Mouse (Mus musculus): Measurements from ENCODE around the gene Pxt1.

Gene Pxt1

GRCm38 (mm10) chr17:28948661-28949060 lies 5.0 kb upstream of the Pxt1 start:
- ATAC-seq (ENCODE audit: insufficient number of reproducible peaks, low FRiP score, low TSS enrichment): no peak

GRCm38 (mm10) chr17:28947011-28947939 lies 3.6 kb upstream of the Pxt1 start:
- no peak for ATAC-seq (ENCODE audit: insufficient number of reproducible peaks, low FRiP score, low TSS enrichment)

GRCm38 (mm10) chr17:28944481-28944880 lies 841 bp upstream of the Pxt1 start:
- no peak for ATAC-seq (ENCODE audit: insufficient number of reproducible peaks, low FRiP score, low TSS enrichment)

- no peak for ATAC-seq (ENCODE audit: insufficient number of reproducible peaks, low FRiP score, low TSS enrichment)
These were observed 1.5 kb downstream of the Pxt1 start for GRCm38 (mm10) chr17:28942101-28942500.

- no peak for ATAC-seq (ENCODE audit: insufficient number of reproducible peaks, low FRiP score, low TSS enrichment)
These were observed 2.7 kb downstream of the Pxt1 start for GRCm38 (mm10) chr17:28940776-28941555.

DNA sequence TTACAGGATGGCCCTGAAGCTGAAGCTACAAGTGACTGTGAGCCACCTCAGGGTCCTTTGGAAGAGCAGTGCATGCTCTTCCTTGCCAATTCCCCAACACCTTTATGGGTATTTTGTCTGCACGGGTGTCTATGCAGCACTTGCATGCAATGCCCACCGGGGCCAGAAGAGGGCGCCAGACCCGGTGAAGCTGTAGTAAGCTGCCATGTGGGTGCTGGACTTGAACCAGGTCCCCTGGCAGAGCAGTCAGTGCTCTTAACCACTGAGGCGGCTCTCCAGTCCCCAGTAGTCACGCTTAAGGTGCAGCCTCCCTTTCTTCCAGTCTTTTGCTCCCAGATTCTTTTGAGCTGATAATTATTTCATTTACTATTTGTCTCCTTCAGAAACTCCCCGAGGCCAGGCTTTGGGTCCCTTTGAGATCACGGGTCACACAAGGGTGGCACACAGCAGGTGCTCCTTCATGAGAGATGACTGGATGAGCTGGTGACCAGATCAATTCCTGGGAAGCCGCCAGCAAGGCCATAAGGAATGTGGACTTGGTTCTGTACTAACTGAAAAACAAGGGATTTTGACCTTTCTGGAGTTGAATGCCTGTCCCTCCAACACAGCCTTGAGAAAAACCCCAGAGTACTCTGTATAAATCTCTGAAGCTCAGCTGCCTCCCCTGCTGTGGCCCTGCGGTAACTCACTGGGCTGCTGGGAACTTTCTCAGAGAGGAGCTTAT lies 6.9 kb downstream of the Pxt1 start:
- no peak for ATAC-seq (ENCODE audit: insufficient number of reproducible peaks, low FRiP score, low TSS enrichment)

DNA sequence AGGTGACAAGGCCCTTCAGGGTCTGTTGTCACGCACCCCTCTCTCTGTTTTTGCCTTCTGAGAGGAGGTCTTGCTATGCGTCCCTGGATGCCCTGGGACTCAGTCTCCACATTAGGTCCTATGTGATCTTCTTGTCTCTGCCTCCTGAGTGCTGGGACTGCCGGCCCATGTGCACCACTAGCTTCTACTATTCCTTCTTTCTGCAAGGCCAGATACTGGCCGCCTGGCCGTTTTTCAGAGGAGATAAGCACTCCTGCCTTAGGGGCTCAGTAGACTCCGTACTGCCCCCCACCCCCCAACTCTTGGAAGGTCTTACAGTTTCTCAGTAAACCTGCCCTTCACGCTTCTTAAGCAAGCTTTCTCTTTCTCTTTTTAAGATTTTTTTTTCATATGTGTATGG lies 7.5 kb downstream of the Pxt1 start:
- no peak for ATAC-seq (ENCODE audit: insufficient number of reproducible peaks, low FRiP score, low TSS enrichment)

DNA sequence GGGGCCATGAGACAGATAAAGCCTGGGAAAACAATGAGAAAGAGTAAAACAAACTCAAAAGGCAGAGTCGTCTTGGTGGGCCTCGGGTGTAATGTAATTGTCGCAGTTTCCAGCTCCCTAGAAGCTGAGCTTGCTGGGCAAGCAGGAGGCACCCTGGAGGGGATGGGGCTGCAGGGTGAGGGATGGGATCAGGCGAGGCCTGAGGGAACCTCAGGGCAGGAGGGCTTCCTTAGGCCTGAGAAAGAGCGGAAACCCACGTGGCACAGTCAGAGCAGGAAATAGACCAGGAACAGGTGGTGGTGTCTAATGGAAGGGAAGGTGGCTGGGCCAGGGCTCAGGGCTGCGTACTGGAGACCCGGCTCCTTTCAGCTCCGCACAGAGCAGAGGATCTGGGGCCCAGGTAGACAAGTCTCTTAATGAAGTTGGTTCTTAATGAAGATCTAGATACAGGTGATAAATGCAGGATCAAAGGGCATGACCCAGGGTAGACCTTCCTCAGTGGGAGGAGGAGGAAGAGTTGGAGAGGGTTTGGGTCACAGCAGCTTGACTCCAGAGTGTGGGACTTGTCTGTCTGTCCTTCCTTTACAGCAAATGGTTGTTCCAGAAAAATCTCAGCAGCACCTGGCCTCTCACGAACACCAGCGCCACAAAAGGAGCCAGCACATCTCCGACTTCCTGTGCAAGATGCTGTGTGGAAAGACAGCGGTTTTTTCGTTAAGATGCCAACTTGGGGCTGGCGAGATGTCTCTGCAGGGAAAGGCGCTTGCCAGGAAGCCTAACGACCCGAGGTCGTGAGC lies 9.3 kb downstream of the Pxt1 start:
- no peak for ATAC-seq (ENCODE audit: insufficient number of reproducible peaks, low FRiP score, low TSS enrichment)

GRCm38 (mm10) chr17:28932274-28932673 lies 11.4 kb downstream of the Pxt1 start:
- ATAC-seq (ENCODE audit: insufficient number of reproducible peaks, low FRiP score, low TSS enrichment): no peak

GRCm38 (mm10) chr17:28931436-28932211 lies 12.0 kb downstream of the Pxt1 start:
- ATAC-seq (ENCODE audit: insufficient number of reproducible peaks, low FRiP score, low TSS enrichment): no peak

DNA sequence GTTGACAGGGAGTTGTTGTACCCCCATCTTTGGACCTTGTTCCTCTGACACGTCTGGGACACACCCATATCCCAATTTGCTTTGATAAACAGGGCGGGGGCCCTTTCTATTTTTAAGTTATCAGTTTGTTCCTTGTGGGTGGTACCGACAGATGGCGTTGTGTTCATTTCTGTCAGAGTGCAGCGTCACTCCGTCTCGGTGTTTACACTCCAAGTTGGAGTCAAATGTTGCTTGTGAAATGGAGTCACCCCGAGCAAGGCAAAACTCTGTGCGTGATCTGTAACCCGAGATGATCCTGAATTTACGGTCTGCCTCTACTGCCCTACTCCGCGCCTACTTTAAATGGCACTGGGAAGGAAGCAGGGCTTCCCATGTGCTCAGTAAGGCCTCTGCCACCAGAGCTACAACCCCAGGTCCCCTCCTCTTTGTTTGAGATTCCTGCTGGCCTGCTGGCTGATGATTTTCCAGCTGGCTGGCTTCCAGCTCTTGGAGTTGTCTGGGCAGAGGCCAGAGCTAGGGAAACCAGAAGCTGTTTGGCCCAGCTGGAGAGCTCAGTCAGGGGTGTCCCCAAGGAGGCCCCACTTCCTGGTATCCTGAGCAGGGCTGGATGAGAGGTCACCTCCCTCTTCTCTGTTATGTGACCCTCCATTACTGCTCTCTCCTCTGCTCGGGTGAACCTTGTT lies 13.1 kb downstream of the Pxt1 start:
- no peak for ATAC-seq (ENCODE audit: insufficient number of reproducible peaks, low FRiP score, low TSS enrichment)

- no peak for ATAC-seq (ENCODE audit: insufficient number of reproducible peaks, low FRiP score, low TSS enrichment)
These were observed 14.3 kb downstream of the Pxt1 start for GRCm38 (mm10) chr17:28929369-28929768.

- ATAC-seq (ENCODE audit: insufficient number of reproducible peaks, low FRiP score, low TSS enrichment): no peak
These were observed 15.6 kb downstream of the Pxt1 start for GRCm38 (mm10) chr17:28928004-28928403.

DNA sequence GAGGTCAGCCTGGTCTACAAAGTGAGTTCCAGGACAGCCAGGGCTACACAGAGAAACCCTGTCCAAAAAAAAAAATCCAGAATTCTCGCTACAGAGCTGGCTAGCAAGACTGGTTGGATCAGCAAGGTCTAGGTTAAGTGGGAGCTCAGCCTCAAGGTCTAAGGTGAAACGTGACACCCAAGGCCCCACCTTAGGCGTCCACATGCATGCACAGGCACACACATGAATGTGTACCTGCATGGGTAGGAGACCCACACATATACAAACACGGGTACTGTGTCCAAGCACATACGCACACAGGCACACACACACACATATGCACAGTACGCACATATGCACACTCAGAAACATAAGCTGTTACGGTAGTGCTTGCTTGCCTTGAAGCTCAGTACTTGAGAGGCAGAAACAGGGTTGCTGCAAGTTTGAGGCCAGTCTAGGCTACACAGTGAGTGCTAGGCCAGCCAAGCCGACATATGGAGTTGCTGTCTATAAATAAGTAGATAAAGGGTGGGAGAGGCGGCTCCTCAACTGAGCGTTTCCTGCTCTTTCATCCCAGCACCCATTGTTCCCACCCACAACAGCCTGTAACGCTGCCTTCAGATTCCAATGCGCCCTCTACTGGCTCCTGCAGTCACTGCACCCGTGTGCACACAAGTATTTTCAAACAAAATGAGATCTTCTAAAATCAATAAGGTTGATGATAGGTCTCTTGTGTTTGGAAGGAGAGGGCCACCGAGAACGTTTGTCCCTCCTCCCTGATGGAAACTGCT lies 16.6 kb downstream of the Pxt1 start:
- no peak for ATAC-seq (ENCODE audit: insufficient number of reproducible peaks, low FRiP score, low TSS enrichment)

GRCm38 (mm10) chr17:28926380-28926779 lies 17.3 kb downstream of the Pxt1 start:
- ATAC-seq (ENCODE audit: insufficient number of reproducible peaks, low FRiP score, low TSS enrichment): peak; percentile 52; the same call in 1 of the 2 replicates

- ATAC-seq (ENCODE audit: insufficient number of reproducible peaks, low FRiP score, low TSS enrichment): no peak
These were observed 18.6 kb downstream of the Pxt1 start for GRCm38 (mm10) chr17:28924957-28925595.

DNA sequence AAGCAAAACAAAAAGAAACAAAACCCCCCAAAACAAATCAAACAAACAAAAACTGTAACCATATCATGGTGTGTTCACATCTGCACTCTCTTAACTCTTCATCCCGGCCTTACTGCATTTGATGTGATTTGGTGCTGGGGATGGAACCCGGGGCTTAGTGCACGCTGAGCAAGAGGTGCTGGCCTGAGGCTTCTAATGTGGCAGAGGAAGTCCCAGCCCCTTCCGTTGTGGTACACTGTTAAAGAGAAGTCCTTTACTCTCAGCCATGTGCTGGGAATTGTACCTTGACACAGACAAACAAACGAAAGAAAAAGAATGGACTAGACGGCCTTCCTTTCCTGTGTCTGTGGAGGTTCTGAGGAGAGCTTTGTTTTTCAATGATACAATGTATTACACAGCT lies 21.5 kb downstream of the Pxt1 start:
- ATAC-seq (ENCODE audit: insufficient number of reproducible peaks, low FRiP score, low TSS enrichment): no peak

Measured in cerebellum, adult (tissue).